Mouse (Mus musculus): ENCODE results near the gene Rhpn2. TPM values are rescaled to one million over a fixed set of nuclear protein-coding genes. Genes with fewer than 3 reads are reported as not detected.
A peak's percentile ranks its signal among the peaks of the same experiment; 100 is the strongest.
"Not testable (repeated sequence)": the region's sequence is repeated elsewhere in the genome, so short reads cannot be mapped to it uniquely, and the experiment has no call there.

The Rhpn2 gene
- total and polyA plus RNA-seq, 2 experiments from 2014 or later, result 3.0 to 4.7 TPM

DNA sequence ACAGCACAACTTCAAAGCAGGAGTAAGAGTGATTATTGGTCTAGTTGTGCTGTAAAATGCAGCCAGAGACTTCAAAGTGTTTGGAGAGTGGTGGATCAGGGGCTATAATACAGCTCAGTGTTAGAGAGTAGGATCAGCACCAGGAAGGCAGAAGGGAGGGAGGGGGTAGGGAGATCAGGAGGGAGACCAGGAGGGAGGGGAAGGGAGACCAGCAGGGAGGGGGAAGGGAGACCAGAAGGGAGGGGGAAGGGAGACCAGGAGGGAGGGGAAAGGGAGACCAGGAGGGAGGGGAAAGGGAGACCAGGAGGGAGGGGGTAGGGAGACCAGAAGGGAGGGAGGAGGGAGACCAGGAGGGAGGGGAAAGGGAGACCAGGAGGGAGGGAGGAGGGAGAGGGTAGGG lies 19.8 kb upstream of the Rhpn2 start:
- no peaks in the 10 kb centered on the region for H3K4me1 ChIP-seq (ENCODE audit: insufficient read depth, low read length)
- H3K36me3 ChIP-seq (ENCODE audit: insufficient read depth, low read length), result peaks cover 16% of the 10 kb centered on the region; the same call in 1 of the 2 replicates
- H3K4me2 ChIP-seq (ENCODE audit: low read depth, low read length), result no peak overlapping the region
- no peak for ATAC-seq
- H3K9ac ChIP-seq (replicated peaks; ENCODE audit: low read length), result no peak overlapping the region
- no peak overlapping the region for H3K27ac ChIP-seq
- H3K27me3 ChIP-seq (ENCODE audit: insufficient read depth, low read length), result no peaks in the 10 kb centered on the region
- no peak for DNase-seq (ENCODE audit: low spot score)
- H3K9me3 ChIP-seq (ENCODE audit: low read length), result no peaks in the 10 kb centered on the region
- no peak for TF ChIP-seq CTCF (IDR thresholded peaks at IDR 0.05; ENCODE audit: low read depth)
- H3K4me3 ChIP-seq (ENCODE audit: low read length), result no peak overlapping the region

DNA sequence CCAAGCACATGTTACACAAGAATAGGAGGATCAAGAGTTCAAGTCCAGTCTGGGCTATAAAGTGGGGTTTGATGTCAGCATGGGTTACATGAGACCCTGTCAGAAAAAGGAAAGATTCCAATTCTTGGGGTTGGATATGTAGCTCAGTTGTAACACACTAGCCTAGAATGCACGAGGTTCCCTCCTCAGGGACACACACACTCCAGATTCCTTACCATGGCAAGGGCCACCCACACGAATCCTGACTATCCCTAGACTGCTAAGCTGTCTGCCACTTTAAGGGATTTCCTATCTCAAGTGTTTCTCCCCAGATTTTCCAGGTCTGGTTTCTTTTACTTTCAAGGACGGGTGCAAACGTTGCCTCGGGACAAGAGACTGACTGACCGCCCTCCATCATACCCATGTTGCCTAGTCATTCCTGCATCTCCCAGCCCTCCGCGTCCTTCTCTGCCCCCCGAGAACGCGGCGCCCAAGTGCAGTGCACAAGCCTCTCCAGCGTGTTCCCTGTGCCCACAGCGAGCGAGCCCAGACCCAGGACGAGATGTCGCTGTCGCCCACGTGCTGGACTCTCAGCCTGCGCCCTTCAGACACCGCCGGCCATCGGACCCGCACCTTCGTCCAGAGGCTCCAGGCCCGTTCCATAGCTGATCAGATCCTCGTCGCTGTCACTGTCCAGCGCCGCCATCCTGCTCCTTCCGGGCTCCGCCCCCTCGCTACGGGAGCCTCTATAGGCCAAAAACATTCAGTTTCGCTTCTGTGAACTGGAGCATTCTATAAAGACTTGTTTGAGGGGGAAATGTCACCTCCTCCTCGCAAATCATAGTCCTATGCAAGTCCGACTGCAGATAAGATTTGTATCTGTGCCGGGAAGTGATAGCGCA lies 16.0 kb upstream of the Rhpn2 start, which contains the start of gene Gpatch1:
Gene Gpatch1 (minus strand): TSS at position 712 of the 881 bp plus-strand sequence.
- no peaks in the 10 kb centered on the region for H3K36me3 ChIP-seq (ENCODE audit: insufficient read depth, low read length)
- peak within 1 kb of the TSS; percentile 79 for H3K9ac ChIP-seq (replicated peaks; ENCODE audit: low read length)
- H3K9me3 ChIP-seq (ENCODE audit: low read length), result no peaks in the 10 kb centered on the region
- peak within 1 kb of the TSS; percentile 77 for H3K4me3 ChIP-seq (ENCODE audit: low read length)
- ATAC-seq, result peak; percentile 91
- no peaks in the 10 kb centered on the region for H3K27me3 ChIP-seq (ENCODE audit: insufficient read depth, low read length)
- H3K4me2 ChIP-seq (ENCODE audit: low read depth, low read length), result peak within 1 kb of the TSS; percentile 78
- H3K4me1 ChIP-seq (ENCODE audit: insufficient read depth, low read length), result no peaks in the 10 kb centered on the region
- peak within 1 kb of the TSS; percentile 82 for H3K27ac ChIP-seq
- 2% methylated on average over 39 of the region's 39 CpGs for WGBS
- peak; percentile 30; the same call in 1 of the 2 replicates for TF ChIP-seq CTCF (IDR thresholded peaks at IDR 0.05; ENCODE audit: low read depth)
- peak; percentile 95 for DNase-seq (ENCODE audit: low spot score)

DNA sequence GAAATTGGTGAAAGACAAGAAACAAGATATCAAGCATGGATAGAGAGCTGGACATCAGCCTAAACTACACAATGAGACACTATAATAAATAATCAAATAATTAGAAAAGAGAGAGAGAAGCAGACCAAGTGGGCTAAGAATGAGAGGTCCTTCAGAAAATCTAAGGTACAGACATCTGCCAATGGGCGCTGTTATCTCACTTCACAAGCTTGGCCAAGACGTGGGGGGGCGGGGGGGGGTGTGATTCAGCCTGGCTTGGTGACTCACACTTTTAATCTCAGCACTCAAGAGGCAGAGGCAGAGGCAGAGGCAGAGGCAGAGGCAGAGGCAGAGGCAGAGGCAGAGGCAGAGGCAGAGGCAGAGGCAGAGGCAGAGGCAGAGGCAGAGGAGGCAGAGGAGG lies 14.7 kb upstream of the Rhpn2 start:
- not testable (repeated sequence) for H3K4me3 ChIP-seq (ENCODE audit: low read length); H3K9me3 ChIP-seq (ENCODE audit: low read length); H3K4me1 ChIP-seq (ENCODE audit: insufficient read depth, low read length); DNase-seq (ENCODE audit: low spot score); H3K27me3 ChIP-seq (ENCODE audit: insufficient read depth, low read length); H3K36me3 ChIP-seq (ENCODE audit: insufficient read depth, low read length); H3K9ac ChIP-seq (replicated peaks; ENCODE audit: low read length); ATAC-seq; H3K27ac ChIP-seq; H3K4me2 ChIP-seq (ENCODE audit: low read depth, low read length)
- 74% methylated on average over 3 of the region's 3 CpGs for WGBS

DNA sequence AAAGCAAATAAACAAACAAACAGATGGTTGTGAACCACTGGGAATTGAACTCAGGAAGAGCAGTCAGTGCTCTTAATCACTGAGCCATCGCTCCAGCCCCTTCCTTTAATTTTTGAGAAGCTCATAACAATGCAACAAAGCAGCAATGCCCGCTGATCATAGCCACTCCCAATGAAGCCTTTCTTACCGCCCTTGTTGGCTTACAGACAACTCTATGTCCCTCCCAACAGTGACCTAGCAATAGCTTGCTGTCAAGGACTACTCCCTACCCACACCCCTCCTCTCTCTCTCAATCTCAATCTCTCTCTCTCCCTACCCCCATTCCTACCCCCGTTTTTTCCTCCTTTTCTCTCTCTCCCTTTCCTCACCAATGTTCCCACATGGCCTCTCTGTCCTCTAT lies 14.2 kb upstream of the Rhpn2 start:
- DNase-seq (ENCODE audit: low spot score) (no peak), ATAC-seq (no peak)
- H3K27me3 ChIP-seq (ENCODE audit: insufficient read depth, low read length), result no peaks in the 10 kb centered on the region
- H3K4me2 ChIP-seq (ENCODE audit: low read depth, low read length), result no peak overlapping the region
- no peak overlapping the region for H3K27ac ChIP-seq
- no peak overlapping the region for H3K4me3 ChIP-seq (ENCODE audit: low read length)
- whole genome bisulfite sequencing, result 69% methylated on average over 4 of the region's 4 CpGs
- no peaks in the 10 kb centered on the region for H3K36me3 ChIP-seq (ENCODE audit: insufficient read depth, low read length)
- no peak for TF ChIP-seq CTCF (IDR thresholded peaks at IDR 0.05; ENCODE audit: low read depth)
- no peak overlapping the region for H3K9ac ChIP-seq (replicated peaks; ENCODE audit: low read length)
- no peaks in the 10 kb centered on the region for H3K9me3 ChIP-seq (ENCODE audit: low read length)
- H3K4me1 ChIP-seq (ENCODE audit: insufficient read depth, low read length), result no peaks in the 10 kb centered on the region

DNA sequence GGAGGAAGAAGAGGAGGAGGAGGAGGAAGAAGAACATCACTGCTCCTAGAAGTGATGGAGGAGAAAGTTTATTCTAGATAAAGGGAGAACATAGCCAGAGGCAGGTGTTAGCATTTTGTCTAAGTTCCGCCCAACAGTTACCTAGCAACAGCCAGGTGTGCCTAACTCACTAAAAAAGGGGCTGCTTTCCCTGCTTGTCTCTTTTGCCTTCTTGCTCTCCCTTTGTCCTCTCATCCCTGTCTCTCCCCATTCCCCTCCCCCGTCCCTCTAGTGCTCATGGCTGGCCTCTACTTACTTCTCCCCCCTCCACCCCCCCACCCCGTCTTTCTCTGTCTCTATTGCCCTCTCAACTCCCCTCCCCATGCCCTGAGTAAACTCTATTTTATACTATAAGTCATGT lies 11.8 kb upstream of the Rhpn2 start:
- no peak overlapping the region for H3K4me2 ChIP-seq (ENCODE audit: low read depth, low read length)
- H3K4me3 ChIP-seq (ENCODE audit: low read length), result no peak overlapping the region
- DNase-seq (ENCODE audit: low spot score) (peak; percentile 20), ATAC-seq (no peak)
- no peak overlapping the region for H3K27ac ChIP-seq
- H3K27me3 ChIP-seq (ENCODE audit: insufficient read depth, low read length), result no peaks in the 10 kb centered on the region
- no peaks in the 10 kb centered on the region for H3K9me3 ChIP-seq (ENCODE audit: low read length)
- whole genome bisulfite sequencing, result 53% methylated on average over 3 of the region's 3 CpGs
- no peak overlapping the region for H3K9ac ChIP-seq (replicated peaks; ENCODE audit: low read length)
- no peak for TF ChIP-seq CTCF (IDR thresholded peaks at IDR 0.05; ENCODE audit: low read depth)
- no peaks in the 10 kb centered on the region for H3K36me3 ChIP-seq (ENCODE audit: insufficient read depth, low read length)
- H3K4me1 ChIP-seq (ENCODE audit: insufficient read depth, low read length), result no peaks in the 10 kb centered on the region

DNA sequence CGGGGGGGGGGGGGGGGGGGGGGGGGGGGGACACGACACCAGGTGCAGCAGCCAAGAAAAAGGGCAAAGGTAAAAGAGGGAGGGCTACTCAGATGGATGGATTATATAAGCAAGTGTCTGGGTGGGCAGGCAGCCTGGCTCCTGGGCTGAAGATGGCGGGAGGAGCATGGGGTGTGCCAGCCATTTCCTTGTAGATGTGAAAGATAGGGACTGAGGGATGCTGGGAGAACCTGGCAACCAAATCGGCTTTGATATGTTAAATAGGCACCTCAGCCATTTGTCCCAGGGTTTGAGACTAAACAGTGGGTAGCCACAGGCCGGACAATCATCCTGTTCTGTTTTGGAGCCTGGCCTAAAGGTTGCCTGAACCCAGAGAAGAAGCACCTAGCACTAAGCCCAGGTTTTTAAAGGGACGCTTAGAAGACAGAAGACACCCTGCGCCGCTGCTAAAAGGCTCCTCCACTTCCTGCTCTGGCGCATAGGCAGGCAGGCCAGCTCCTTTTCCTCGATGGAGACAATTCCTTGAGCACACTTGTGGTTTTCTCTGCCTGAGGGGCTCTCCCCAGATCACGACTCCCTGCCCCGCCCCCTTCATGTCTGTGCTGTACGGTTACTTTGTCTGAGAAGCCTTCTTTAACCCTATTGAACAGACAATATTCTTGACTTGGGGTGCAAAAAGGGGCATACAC lies 11.1 kb upstream of the Rhpn2 start:
- Histone ChIP-seq H3K4me3 (ENCODE audit: low read length) (no peak overlapping the region), H3K4me1 (ENCODE audit: insufficient read depth, low read length) (no peaks in the 10 kb centered on the region), H3K9me3 (ENCODE audit: low read length) (no peaks in the 10 kb centered on the region), H3K9ac (replicated peaks; ENCODE audit: low read length) (0 out of 2 replicates have a peak overlapping the region, but pooled peaks have one; percentile 28), H3K27ac (no peak overlapping the region), H3K27me3 (ENCODE audit: insufficient read depth, low read length) (no peaks in the 10 kb centered on the region), H3K36me3 (ENCODE audit: insufficient read depth, low read length) (no peaks in the 10 kb centered on the region), H3K4me2 (ENCODE audit: low read depth, low read length) (peak overlapping the region; percentile 17; the same call in 1 of the 2 replicates)
- TF ChIP-seq CTCF (IDR thresholded peaks at IDR 0.05; ENCODE audit: low read depth), result no peak
- DNase-seq (ENCODE audit: low spot score) (peak; percentile 7), ATAC-seq (no peak)
- WGBS, result 7% methylated on average over 11 of the region's 13 CpGs

Data from hindbrain, postnatal 0 days (tissue).